Mouse (Mus musculus) liver, embryonic 13.5 days (tissue): Measurements from ENCODE around the gene Mfge8. TPM values are rescaled to one million over a fixed set of nuclear protein-coding genes. Genes with fewer than 3 reads are reported as not detected.

Experiments used
- ATAC-seq: fragments of 200-750 bp; cut with Nextera tagmentation; 2 replicates; pipeline ENCODE4 v1.8.0; 2017; ENCODE audit warnings: low read depth, mild to moderate bottlenecking, moderate number of reproducible peaks, moderate library complexity
- DNase-seq: peaks from one replicate; pipeline ENCODE4 v3.0.0; 2022
- H3K27ac ChIP-seq: fragments of 300-500 bp; sonication (generic); 2 replicates; pipeline ENCODE4 v1.5.1; 2015; ENCODE audit warnings: moderate library complexity, mild to moderate bottlenecking, inconsistent platforms
- H3K27me3 ChIP-seq: fragments of 300-500 bp; sonication (generic); 2 replicates; pipeline ENCODE4 v1.6.1; 2015; ENCODE audit warnings: mild to moderate bottlenecking, inconsistent platforms
- H3K36me3 ChIP-seq: fragments of 300-500 bp; sonication (generic); 2 replicates; pipeline ENCODE4 v1.6.1; 2015; ENCODE audit warnings: mild to moderate bottlenecking, inconsistent platforms
- H3K4me1 ChIP-seq: fragments of 300-500 bp; sonication (generic); replicated peaks from 2 replicates; pipeline ENCODE4 v1.6.1; 2015; ENCODE audit warnings: inconsistent platforms
- H3K4me2 ChIP-seq: fragments of 300-500 bp; sonication (generic); 2 replicates; pipeline ENCODE4 v1.6.1; 2015; ENCODE audit warnings: inconsistent platforms, mild to moderate bottlenecking, moderate library complexity
- H3K4me3 ChIP-seq: fragments of 300-500 bp; sonication (generic); replicated peaks from 2 replicates; pipeline ENCODE4 v1.5.1; 2015; ENCODE audit warnings: mild to moderate bottlenecking, inconsistent platforms
- H3K9ac ChIP-seq: fragments of 300-500 bp; sonication (generic); 2 replicates; pipeline ENCODE4 v1.6.1; 2015; ENCODE audit warnings: mild to moderate bottlenecking, inconsistent platforms
- H3K9me3 ChIP-seq: fragments of 300-500 bp; sonication (generic); replicated peaks from 2 replicates; pipeline ENCODE4 v1.6.1; 2016; ENCODE audit warnings: inconsistent platforms
- WGBS: fragments of 180-500 bp; shearing (Covaris S2); methylation state at CpG from one replicate; pipeline ENCODE4 v1.1.7; 2015; ENCODE audit not compliant: insufficient replicate concordance; 5-methylcytosine and 5-hydroxymethylcytosine counted together
- polyA plus RNA-seq: library from polyadenylated mRNA; unstranded; fragments of >200 nt; fragmentation: Nextera tagmentation; extraction: Ambion mirVana; gene quantifications from 2 replicates; pipeline ENCODE4 v1.2.1, GENCODE M21; 2015

The Mfge8 gene
- polyA plus RNA-seq, 1 experiment from 2014 or later = 58.9 TPM

GRCm38 (mm10) chr7:79159406-79159805 lies 10.5 kb upstream of the Mfge8 start:
- H3K4me3 ChIP-seq = no peak overlapping the region

GRCm38 (mm10) chr7:79149522-79149921 lies 662 bp upstream of the Mfge8 start:
- H3K9ac ChIP-seq = peak overlapping the region; percentile 58; the same call in 1 of the 2 replicates
- no peak overlapping the region; the same call in 1 of the 2 replicates for H3K27ac ChIP-seq
- WGBS = 15% methylated on average over 6 of the region's 6 CpGs
- H3K4me3 ChIP-seq = no peak overlapping the region
- ATAC-seq = no peak
- H3K27me3 ChIP-seq = no peaks in the 10 kb centered on the region; the same call in 1 of the 2 replicates
- H3K36me3 ChIP-seq = no peaks in the 10 kb centered on the region
- DNase-seq = no peak
- H3K9me3 ChIP-seq = no peaks in the 10 kb centered on the region
- peak overlapping the region; percentile 80 for H3K4me2 ChIP-seq
- H3K4me1 ChIP-seq = peaks cover 22% of the 10 kb centered on the region

More at GRCm38 (mm10) chr7:79159406-79159805, 10.5 kb upstream of the Mfge8 start:
- no peak for ATAC-seq
- H3K36me3 ChIP-seq = no peaks in the 10 kb centered on the region
- H3K27me3 ChIP-seq = no peaks in the 10 kb centered on the region
- H3K9ac ChIP-seq = no peak overlapping the region
- WGBS = 42% methylated on average over 1 of the region's 1 CpGs
- no peaks in the 10 kb centered on the region for H3K4me1 ChIP-seq
- H3K27ac ChIP-seq = no peak overlapping the region
- DNase-seq = no peak
- H3K9me3 ChIP-seq = no peaks in the 10 kb centered on the region
- no peak overlapping the region for H3K4me2 ChIP-seq

- WGBS = 4% methylated on average over 20 of the region's 20 CpGs
- ATAC-seq = no peak
Observed at GRCm38 (mm10) chr7:79147931-79148653, 768 bp downstream of the Mfge8 start.

GRCm38 (mm10) chr7:79147011-79147837 lies 1.6 kb downstream of the Mfge8 start:
- WGBS = 55% methylated on average over 12 of the region's 12 CpGs
- H3K4me1 ChIP-seq = peaks cover 22% of the 10 kb centered on the region
- ATAC-seq (no peak), DNase-seq (no peak)
- no peak overlapping the region for H3K4me3 ChIP-seq
- no peak overlapping the region for H3K9ac ChIP-seq
- H3K9me3 ChIP-seq = no peaks in the 10 kb centered on the region
- H3K27me3 ChIP-seq = no peaks in the 10 kb centered on the region; the same call in 1 of the 2 replicates
- no peak overlapping the region for H3K27ac ChIP-seq
- H3K36me3 ChIP-seq = peaks cover 4% of the 10 kb centered on the region; the same call in 1 of the 2 replicates
- H3K4me2 ChIP-seq = peak overlapping the region; percentile 80

More at GRCm38 (mm10) chr7:79147931-79148653, 768 bp downstream of the Mfge8 start:
- no peak for DNase-seq
- H3K27ac ChIP-seq = no peak overlapping the region
- H3K4me3 ChIP-seq = peak overlapping the region; percentile 65
- peaks cover 22% of the 10 kb centered on the region for H3K4me1 ChIP-seq
- no peaks in the 10 kb centered on the region; the same call in 1 of the 2 replicates for H3K27me3 ChIP-seq
- peaks cover 1% of the 10 kb centered on the region; the same call in 1 of the 2 replicates for H3K36me3 ChIP-seq
- peak overlapping the region; percentile 58 for H3K9ac ChIP-seq
- peak overlapping the region; percentile 80 for H3K4me2 ChIP-seq
- no peaks in the 10 kb centered on the region for H3K9me3 ChIP-seq

- H3K27ac ChIP-seq = no peak overlapping the region
- 32% methylated on average over 8 of the region's 8 CpGs for WGBS
- H3K36me3 ChIP-seq = peaks cover 12% of the 10 kb centered on the region
- no peak overlapping the region for H3K4me3 ChIP-seq
- DNase-seq = peak; percentile 40
- ATAC-seq = no peak
- no peak overlapping the region for H3K4me2 ChIP-seq
- no peak overlapping the region for H3K9ac ChIP-seq
- no peaks in the 10 kb centered on the region for H3K27me3 ChIP-seq
- peaks cover 12% of the 10 kb centered on the region for H3K4me1 ChIP-seq
- H3K9me3 ChIP-seq = no peaks in the 10 kb centered on the region
Observed at GRCm38 (mm10) chr7:79140897-79141296, 8.0 kb downstream of the Mfge8 start.

- H3K36me3 ChIP-seq = peaks cover 12% of the 10 kb centered on the region
- H3K9me3 ChIP-seq = no peaks in the 10 kb centered on the region
- no peak for ATAC-seq
- no peak overlapping the region for H3K4me3 ChIP-seq
- peaks cover 12% of the 10 kb centered on the region for H3K4me1 ChIP-seq
- H3K27me3 ChIP-seq = no peaks in the 10 kb centered on the region
- peak; percentile 8 for DNase-seq
- WGBS = 38% methylated on average over 4 of the region's 4 CpGs
- no peak overlapping the region for H3K9ac ChIP-seq
- no peak overlapping the region for H3K4me2 ChIP-seq
- no peak overlapping the region for H3K27ac ChIP-seq
Observed at GRCm38 (mm10) chr7:79139891-79140591, 8.8 kb downstream of the Mfge8 start.

GRCm38 (mm10) chr7:79139328-79139824 lies 9.5 kb downstream of the Mfge8 start:
- Histone ChIP-seq H3K9me3 (no peaks in the 10 kb centered on the region), H3K4me3 (no peak overlapping the region), H3K27me3 (no peaks in the 10 kb centered on the region), H3K4me1 (peaks cover 12% of the 10 kb centered on the region), H3K4me2 (no peak overlapping the region), H3K27ac (no peak overlapping the region), H3K9ac (no peak overlapping the region), H3K36me3 (peaks cover 16% of the 10 kb centered on the region)
- 56% methylated on average over 6 of the region's 6 CpGs for WGBS
- ATAC-seq = no peak
- no peak for DNase-seq

GRCm38 (mm10) chr7:79133391-79133790 lies 15.5 kb downstream of the Mfge8 start:
- H3K36me3 ChIP-seq = peaks cover 9% of the 10 kb centered on the region; the same call in 1 of the 2 replicates
- ATAC-seq (peak; percentile 39; the same call in 1 of the 2 replicates), DNase-seq (no peak)
- no peak overlapping the region for H3K27ac ChIP-seq
- H3K4me1 ChIP-seq = peaks cover 10% of the 10 kb centered on the region; the same call in 1 of the 2 replicates
- H3K9ac ChIP-seq = no peak overlapping the region
- 47% methylated on average over 6 of the region's 6 CpGs for WGBS
- no peak overlapping the region for H3K4me3 ChIP-seq
- H3K27me3 ChIP-seq = peaks cover 26% of the 10 kb centered on the region
- no peaks in the 10 kb centered on the region for H3K9me3 ChIP-seq
- H3K4me2 ChIP-seq = no peak overlapping the region

GRCm38 (mm10) chr7:79130843-79131444 lies 17.9 kb downstream of the Mfge8 start, which contains the start of gene Hapln3:
Gene Hapln3, minus strand, starts transcription at chr7:79131018.
- no peaks in the 10 kb centered on the region for H3K9me3 ChIP-seq
- no peak within 1 kb of the TSS for H3K27ac ChIP-seq
- peaks cover 10% of the 10 kb centered on the region; the same call in 1 of the 2 replicates for H3K4me1 ChIP-seq
- WGBS = 11% methylated on average over 19 of the region's 19 CpGs
- peak within 1 kb of the TSS; percentile 10; the same call in 1 of the 2 replicates for H3K4me3 ChIP-seq
- H3K36me3 ChIP-seq = 0 out of 2 replicates have a peak, but pooled peaks cover 5% of the 10 kb centered on the region
- peak within 1 kb of the TSS; percentile 42 for H3K4me2 ChIP-seq
- H3K27me3 ChIP-seq = peaks cover 29% of the 10 kb centered on the region
- 0 out of 2 replicates have a peak, but pooled peaks have one; percentile 9 for ATAC-seq
- no peak for DNase-seq
- no peak within 1 kb of the TSS for H3K9ac ChIP-seq

- Histone ChIP-seq H3K4me2 (peak overlapping the region; percentile 42), H3K4me3 (peak overlapping the region; percentile 10; the same call in 1 of the 2 replicates), H3K9me3 (no peaks in the 10 kb centered on the region), H3K9ac (no peak overlapping the region), H3K27me3 (peaks cover 29% of the 10 kb centered on the region), H3K4me1 (peaks cover 10% of the 10 kb centered on the region; the same call in 1 of the 2 replicates), H3K27ac (no peak overlapping the region), H3K36me3 (0 out of 2 replicates have a peak, but pooled peaks cover 5% of the 10 kb centered on the region)
- ATAC-seq = no peak
- no peak for DNase-seq
- WGBS = 26% methylated on average over 13 of the region's 13 CpGs
Observed at GRCm38 (mm10) chr7:79130385-79130784, 18.5 kb downstream of the Mfge8 start.
